Mouse (Mus musculus): ENCODE data around the gene Myo9b. TPM values are rescaled to one million over a fixed set of nuclear protein-coding genes. Genes with fewer than 3 reads are reported as not detected.

Gene Myo9b
- polyA plus RNA-seq, 1 experiment from 2014 or later = 16.9 TPM

DNA sequence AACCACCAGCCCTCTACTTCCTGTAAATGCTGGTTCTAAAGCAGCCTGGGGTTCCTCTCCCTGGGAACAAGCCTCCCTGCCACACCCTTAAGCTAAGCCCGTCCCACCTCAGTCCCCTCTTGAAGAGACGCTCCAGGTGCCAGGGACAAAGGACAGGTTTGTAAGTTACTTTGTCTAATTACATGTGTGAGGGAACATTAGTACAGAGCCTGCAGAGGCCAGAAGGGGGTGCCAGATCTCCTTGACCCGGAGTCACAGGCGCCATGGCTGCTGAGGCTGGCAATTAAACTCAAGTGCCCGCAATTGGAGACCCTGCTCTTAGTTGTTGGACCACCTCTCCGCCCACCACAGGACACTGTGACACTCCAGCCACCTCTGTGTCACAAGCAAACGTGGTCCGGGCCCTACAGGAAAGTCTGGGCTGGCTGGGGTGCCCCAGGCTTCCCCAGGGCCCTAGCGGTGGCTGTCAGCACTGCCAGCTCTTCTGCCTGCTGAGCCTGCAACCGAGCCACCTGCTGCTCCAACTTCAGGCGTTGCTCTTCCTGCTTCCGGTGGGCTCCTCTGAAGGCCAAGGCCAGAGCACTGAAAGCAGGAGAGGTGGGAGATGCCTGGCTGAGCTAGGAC lies 112.8 kb downstream of the Myo9b start:
- no peaks in the 10 kb centered on the region for H3K9me3 ChIP-seq (ENCODE audit: control insufficient read depth, low read length)
- 82% methylated on average over 12 of the region's 12 CpGs for WGBS
- no peak for ATAC-seq (ENCODE audit: low FRiP score)

DNA sequence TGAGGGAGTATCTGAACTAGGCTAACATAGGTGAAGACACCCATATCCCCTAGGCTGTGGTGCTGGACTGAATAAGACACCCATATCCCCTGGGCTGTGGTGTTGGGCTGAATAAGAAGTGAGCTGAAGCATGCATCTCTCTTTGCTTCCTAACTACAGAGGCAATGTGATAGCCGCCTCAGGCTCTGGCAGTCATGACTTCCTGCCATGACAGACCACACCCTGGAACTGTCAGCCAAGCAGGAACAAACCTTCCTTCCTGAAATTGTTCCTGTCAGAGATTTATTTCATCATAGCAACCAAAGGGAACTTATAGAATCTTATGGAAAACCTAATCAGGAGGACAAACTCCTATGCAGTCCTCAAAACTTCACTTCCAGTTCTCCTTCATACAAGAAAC lies 115.8 kb downstream of the Myo9b start:
- no peak for ATAC-seq (ENCODE audit: low FRiP score)

More for the DNA sequence above, 112.8 kb downstream of the Myo9b start:
- no peak overlapping the region for H3K9ac ChIP-seq
- H3K27me3 ChIP-seq (ENCODE audit: control insufficient read depth, insufficient read depth, low read length) = no peaks in the 10 kb centered on the region
- H3K4me2 ChIP-seq (replicated peaks) = no peak overlapping the region
- H3K4me3 ChIP-seq (replicated peaks; ENCODE audit: low read length) = no peak overlapping the region
- H3K36me3 ChIP-seq (replicated peaks; ENCODE audit: control insufficient read depth, insufficient read depth) = no peaks in the 10 kb centered on the region
- DNase-seq (ENCODE audit: low spot score) = no peak
- no peak overlapping the region for H3K27ac ChIP-seq
- H3K4me1 ChIP-seq (replicated peaks; ENCODE audit: control insufficient read depth, insufficient read depth, low read length) = peaks cover 8% of the 10 kb centered on the region

DNA sequence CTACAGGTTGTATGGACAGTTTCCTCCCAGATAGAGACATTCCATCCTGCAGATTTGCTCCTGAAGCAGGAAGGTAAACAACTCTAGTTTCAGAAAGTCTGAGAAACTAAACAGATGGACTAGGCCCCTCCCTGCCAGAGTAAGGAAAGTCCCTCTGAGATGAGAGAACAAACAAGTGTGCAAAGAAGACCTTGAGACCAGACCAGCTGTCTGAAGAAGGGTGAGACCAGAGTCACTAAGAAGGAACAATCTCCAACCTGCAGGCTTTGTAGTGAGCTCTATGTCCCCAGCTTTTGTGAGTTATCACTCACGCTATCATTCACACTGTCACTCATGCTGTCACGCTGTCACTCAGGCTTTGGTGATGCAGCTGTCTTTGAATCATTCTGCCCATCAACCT lies 119.2 kb downstream of the Myo9b start:
- ATAC-seq (ENCODE audit: low FRiP score) = no peak
- H3K4me3 ChIP-seq (replicated peaks; ENCODE audit: low read length) = no peak overlapping the region
- H3K4me1 ChIP-seq (replicated peaks; ENCODE audit: control insufficient read depth, insufficient read depth, low read length) = peaks cover 3% of the 10 kb centered on the region; the same call in 1 of the 2 replicates
- H3K9me3 ChIP-seq (ENCODE audit: control insufficient read depth, low read length) = no peaks in the 10 kb centered on the region
- H3K27ac ChIP-seq = no peak overlapping the region
- H3K27me3 ChIP-seq (ENCODE audit: control insufficient read depth, insufficient read depth, low read length) = no peaks in the 10 kb centered on the region
- no peak for DNase-seq (ENCODE audit: low spot score)
- H3K9ac ChIP-seq = no peak overlapping the region
- H3K4me2 ChIP-seq (replicated peaks) = no peak overlapping the region
- no peaks in the 10 kb centered on the region for H3K36me3 ChIP-seq (replicated peaks; ENCODE audit: control insufficient read depth, insufficient read depth)
- WGBS = 88% methylated on average over 2 of the region's 2 CpGs

More for the DNA sequence above, 115.8 kb downstream of the Myo9b start:
- DNase-seq (ENCODE audit: low spot score) = no peak
- no peak overlapping the region for H3K27ac ChIP-seq
- no peaks in the 10 kb centered on the region for H3K9me3 ChIP-seq (ENCODE audit: control insufficient read depth, low read length)
- WGBS = 79% methylated on average over 1 of the region's 1 CpGs
- H3K36me3 ChIP-seq (replicated peaks; ENCODE audit: control insufficient read depth, insufficient read depth) = no peaks in the 10 kb centered on the region
- H3K4me2 ChIP-seq (replicated peaks) = no peak overlapping the region
- no peak overlapping the region for H3K4me3 ChIP-seq (replicated peaks; ENCODE audit: low read length)
- no peaks in the 10 kb centered on the region; the same call in 1 of the 2 replicates for H3K4me1 ChIP-seq (replicated peaks; ENCODE audit: control insufficient read depth, insufficient read depth, low read length)
- H3K27me3 ChIP-seq (ENCODE audit: control insufficient read depth, insufficient read depth, low read length) = no peaks in the 10 kb centered on the region
- no peak overlapping the region for H3K9ac ChIP-seq

DNA sequence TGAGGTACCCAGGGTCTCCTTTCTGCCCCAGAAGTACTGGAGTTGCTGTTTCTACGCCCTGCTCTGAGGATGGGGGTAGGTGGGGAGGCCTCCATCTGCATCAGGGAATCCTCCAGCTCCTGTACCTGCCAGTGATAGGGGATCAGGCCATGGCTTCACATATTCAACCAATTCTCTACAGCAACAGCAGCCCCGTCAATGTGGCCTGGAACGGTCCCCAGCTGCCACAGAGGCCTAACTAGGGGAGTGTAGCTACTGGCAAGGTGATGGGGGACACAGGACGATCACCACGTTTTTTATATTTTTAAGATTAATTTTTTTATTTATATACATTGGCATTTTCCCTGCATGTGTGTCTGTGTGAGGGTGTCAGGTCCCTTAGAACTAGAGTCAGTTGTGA lies 119.9 kb downstream of the Myo9b start:
- Histone ChIP-seq H3K9me3 (ENCODE audit: control insufficient read depth, low read length) (no peaks in the 10 kb centered on the region), H3K36me3 (replicated peaks; ENCODE audit: control insufficient read depth, insufficient read depth) (no peaks in the 10 kb centered on the region), H3K27ac (no peak overlapping the region), H3K4me3 (replicated peaks; ENCODE audit: low read length) (no peak overlapping the region), H3K4me2 (replicated peaks) (no peak overlapping the region), H3K4me1 (replicated peaks; ENCODE audit: control insufficient read depth, insufficient read depth, low read length) (peaks cover 6% of the 10 kb centered on the region; the same call in 1 of the 2 replicates), H3K27me3 (ENCODE audit: control insufficient read depth, insufficient read depth, low read length) (no peaks in the 10 kb centered on the region), H3K9ac (no peak overlapping the region)
- 71% methylated on average over 5 of the region's 5 CpGs for WGBS
- DNase-seq (ENCODE audit: low spot score) (no peak), ATAC-seq (ENCODE audit: low FRiP score) (no peak)

DNA sequence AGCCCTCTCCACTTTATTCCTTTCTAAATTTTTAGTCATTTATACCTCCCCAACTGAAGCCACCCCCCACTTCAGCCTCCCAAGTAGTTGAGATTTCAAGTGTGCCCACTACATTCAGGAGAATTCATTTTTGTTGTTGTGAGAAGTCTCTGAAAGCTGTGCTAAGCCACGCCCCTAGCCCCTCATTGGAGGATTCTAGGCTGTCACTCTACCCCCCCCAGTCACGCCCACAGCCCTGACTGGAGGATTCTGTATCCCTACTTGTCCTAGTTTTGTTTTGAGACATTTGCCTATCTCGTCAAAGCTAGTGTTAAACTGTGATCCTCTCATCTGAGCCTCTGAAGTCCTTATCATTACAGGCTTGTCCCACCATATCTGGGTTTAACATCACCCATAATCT lies 120.4 kb downstream of the Myo9b start:
- Histone ChIP-seq H3K4me2 (replicated peaks) (no peak overlapping the region), H3K4me1 (replicated peaks; ENCODE audit: control insufficient read depth, insufficient read depth, low read length) (peaks cover 11% of the 10 kb centered on the region; the same call in 1 of the 2 replicates), H3K27me3 (ENCODE audit: control insufficient read depth, insufficient read depth, low read length) (no peaks in the 10 kb centered on the region), H3K36me3 (replicated peaks; ENCODE audit: control insufficient read depth, insufficient read depth) (no peaks in the 10 kb centered on the region), H3K9me3 (ENCODE audit: control insufficient read depth, low read length) (no peaks in the 10 kb centered on the region), H3K9ac (no peak overlapping the region), H3K4me3 (replicated peaks; ENCODE audit: low read length) (no peak overlapping the region), H3K27ac (no peak overlapping the region)
- DNase-seq (ENCODE audit: low spot score) (no peak), ATAC-seq (ENCODE audit: low FRiP score) (no peak)
- WGBS = 21% methylated on average over 3 of the region's 3 CpGs

DNA sequence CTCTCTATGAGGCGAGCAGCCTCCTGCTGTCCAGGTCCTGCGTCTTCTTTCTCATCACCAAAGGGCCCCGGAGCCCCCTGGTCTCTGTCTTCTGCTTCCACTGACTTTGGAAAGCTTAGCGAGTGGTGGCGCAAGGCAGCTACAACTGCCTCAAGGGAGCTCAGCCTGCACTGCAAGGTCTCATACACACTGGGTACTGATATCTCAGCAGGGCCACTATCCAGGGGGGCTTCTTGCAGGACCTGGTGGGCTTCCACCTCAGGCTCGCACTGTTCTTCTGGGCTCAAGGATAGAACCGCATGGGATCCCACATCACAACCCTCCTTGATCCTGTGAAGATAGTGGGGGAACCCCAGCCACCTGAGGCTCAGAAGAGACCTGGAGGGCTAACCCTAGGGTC lies 122.0 kb downstream of the Myo9b start:
- DNase-seq (ENCODE audit: low spot score) (no peak), ATAC-seq (ENCODE audit: low FRiP score) (no peak)
- Histone ChIP-seq H3K4me1 (replicated peaks; ENCODE audit: control insufficient read depth, insufficient read depth, low read length) (peaks cover 11% of the 10 kb centered on the region; the same call in 1 of the 2 replicates), H3K27me3 (ENCODE audit: control insufficient read depth, insufficient read depth, low read length) (no peaks in the 10 kb centered on the region), H3K36me3 (replicated peaks; ENCODE audit: control insufficient read depth, insufficient read depth) (peaks cover 12% of the 10 kb centered on the region), H3K9me3 (ENCODE audit: control insufficient read depth, low read length) (no peaks in the 10 kb centered on the region), H3K4me3 (replicated peaks; ENCODE audit: low read length) (no peak overlapping the region), H3K4me2 (replicated peaks) (no peak overlapping the region), H3K9ac (no peak overlapping the region), H3K27ac (no peak overlapping the region)
- 78% methylated on average over 7 of the region's 7 CpGs for WGBS

DNA sequence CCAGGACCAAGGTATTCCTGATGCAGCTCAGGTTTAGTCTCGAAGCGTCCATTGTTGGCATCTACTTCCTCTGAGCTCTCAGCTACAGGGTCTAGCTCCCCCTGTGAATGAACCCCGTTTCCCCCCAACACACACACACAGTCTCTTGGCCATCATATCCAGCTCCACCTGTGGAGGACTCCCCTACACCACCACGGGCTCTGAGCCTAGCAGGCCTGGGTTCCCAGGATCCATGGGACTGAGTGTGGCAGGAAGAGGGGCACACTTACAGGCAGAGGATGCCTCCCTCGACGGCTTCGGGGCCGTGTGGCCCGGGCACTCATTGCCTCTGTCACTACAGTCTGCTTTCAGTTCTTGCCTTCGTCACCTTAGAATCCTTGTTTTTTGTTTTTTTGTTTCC lies 122.6 kb downstream of the Myo9b start:
- Histone ChIP-seq H3K9me3 (ENCODE audit: control insufficient read depth, low read length) (no peaks in the 10 kb centered on the region), H3K9ac (no peak overlapping the region), H3K4me1 (replicated peaks; ENCODE audit: control insufficient read depth, insufficient read depth, low read length) (peaks cover 11% of the 10 kb centered on the region; the same call in 1 of the 2 replicates), H3K4me2 (replicated peaks) (peak overlapping the region; percentile 19; the same call in 1 of the 2 replicates), H3K36me3 (replicated peaks; ENCODE audit: control insufficient read depth, insufficient read depth) (peaks cover 16% of the 10 kb centered on the region), H3K27ac (no peak overlapping the region), H3K27me3 (ENCODE audit: control insufficient read depth, insufficient read depth, low read length) (no peaks in the 10 kb centered on the region), H3K4me3 (replicated peaks; ENCODE audit: low read length) (no peak overlapping the region)
- ATAC-seq (ENCODE audit: low FRiP score) (no peak), DNase-seq (ENCODE audit: low spot score) (no peak)
- 90% methylated on average over 10 of the region's 10 CpGs for WGBS

DNA sequence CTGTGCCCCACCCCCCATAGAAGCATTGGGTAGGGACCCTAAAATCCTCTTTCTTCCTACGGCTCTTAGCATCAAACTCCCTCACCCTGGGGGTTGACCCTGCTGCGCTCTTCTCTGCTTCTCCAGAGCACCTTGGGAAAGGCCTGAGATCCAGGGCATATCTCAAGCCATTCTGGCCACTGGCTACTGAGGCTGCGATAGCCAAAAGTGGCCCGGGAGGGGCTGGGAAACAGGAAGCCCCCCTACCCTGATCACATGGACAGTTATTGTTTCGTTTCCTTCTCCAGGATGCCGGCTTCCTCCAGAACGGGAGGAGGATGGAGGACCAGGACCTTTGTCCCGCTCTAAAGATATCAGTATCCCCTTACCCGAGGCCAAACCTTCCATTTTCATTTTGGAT lies 123.1 kb downstream of the Myo9b start, which contains the start of gene Ushbp1:
Gene Ushbp1, minus strand, starts transcription at position 174 of the 400 bp plus-strand sequence.
- H3K27me3 ChIP-seq (ENCODE audit: control insufficient read depth, insufficient read depth, low read length) = no peaks in the 10 kb centered on the region
- peaks cover 16% of the 10 kb centered on the region for H3K36me3 ChIP-seq (replicated peaks; ENCODE audit: control insufficient read depth, insufficient read depth)
- no peak for ATAC-seq (ENCODE audit: low FRiP score)
- 84% methylated on average over 9 of the region's 9 CpGs for WGBS
- no peaks in the 10 kb centered on the region for H3K9me3 ChIP-seq (ENCODE audit: control insufficient read depth, low read length)
- H3K4me3 ChIP-seq (replicated peaks; ENCODE audit: low read length) = peak within 1 kb of the TSS; percentile 68
- H3K4me1 ChIP-seq (replicated peaks; ENCODE audit: control insufficient read depth, insufficient read depth, low read length) = peaks cover 11% of the 10 kb centered on the region; the same call in 1 of the 2 replicates
- H3K4me2 ChIP-seq (replicated peaks) = peak within 1 kb of the TSS; percentile 81
- no peak for DNase-seq (ENCODE audit: low spot score)
- peak within 1 kb of the TSS; percentile 58 for H3K27ac ChIP-seq
- H3K9ac ChIP-seq = no peak within 1 kb of the TSS; the same call in 1 of the 2 replicates

DNA sequence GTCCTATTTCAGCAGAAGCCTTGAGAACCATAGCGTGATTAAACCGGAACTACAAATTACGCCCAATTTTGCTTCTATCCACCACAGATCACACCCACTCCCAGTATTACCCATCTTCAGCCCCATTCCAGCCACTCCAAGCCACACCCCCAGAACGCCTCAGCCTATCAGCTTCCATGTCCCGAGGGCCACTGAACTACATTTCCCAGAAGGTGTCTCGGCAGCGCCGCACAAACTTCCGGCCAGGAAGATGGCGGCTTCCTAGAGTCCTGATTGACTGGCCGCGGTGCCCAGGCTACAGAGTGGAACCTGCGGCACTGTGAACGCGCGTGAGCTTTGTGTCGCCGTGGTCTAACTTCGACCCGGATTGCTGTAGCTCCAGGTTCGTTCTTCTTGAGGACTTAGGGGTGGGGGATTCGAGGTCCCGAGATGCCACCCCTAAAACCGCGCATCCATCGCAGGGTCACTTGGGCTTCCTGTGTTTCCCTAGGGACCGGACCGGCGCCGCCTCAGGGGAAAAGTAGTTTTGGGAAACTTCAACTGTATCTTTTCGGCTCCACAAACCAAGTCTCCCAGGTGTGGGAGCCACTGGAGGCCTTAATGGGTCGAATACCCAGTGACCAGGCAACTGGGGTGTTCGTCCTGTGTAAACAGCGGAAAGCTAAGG lies 124.3 kb downstream of the Myo9b start, which contains the start of gene Babam1:
Gene Babam1, plus strand, starts transcription at position 223 of the 667 bp plus-strand sequence.
- Histone ChIP-seq H3K4me1 (replicated peaks; ENCODE audit: control insufficient read depth, insufficient read depth, low read length) (peaks cover 11% of the 10 kb centered on the region; the same call in 1 of the 2 replicates), H3K36me3 (replicated peaks; ENCODE audit: control insufficient read depth, insufficient read depth) (peaks cover 16% of the 10 kb centered on the region), H3K9ac (peak within 1 kb of the TSS; percentile 69), H3K4me2 (replicated peaks) (peak within 1 kb of the TSS; percentile 81), H3K9me3 (ENCODE audit: control insufficient read depth, low read length) (no peaks in the 10 kb centered on the region), H3K27me3 (ENCODE audit: control insufficient read depth, insufficient read depth, low read length) (no peaks in the 10 kb centered on the region), H3K27ac (peak within 1 kb of the TSS; percentile 58), H3K4me3 (replicated peaks; ENCODE audit: low read length) (peak within 1 kb of the TSS; percentile 68)
- ATAC-seq (ENCODE audit: low FRiP score) (peak; percentile 98), DNase-seq (ENCODE audit: low spot score) (peak; percentile 92)
- 1% methylated on average over 34 of the region's 34 CpGs for WGBS

Data from hindbrain, embryonic 14.5 days (tissue).